Mouse (Mus musculus): Measurements from ENCODE around the gene Rpl3. TPM values are rescaled to one million over a fixed set of nuclear protein-coding genes. Genes with fewer than 3 reads are reported as not detected.
A peak's percentile ranks its signal among the peaks of the same experiment; 100 is the strongest.

Gene Rpl3
- polyA plus RNA-seq, 2 experiments = 765 to 774 TPM

GRCm38 (mm10) chr15:80072579-80073255 is 19.0 kb downstream of the Rpl3 start:
- no peak overlapping the region for H3K27ac ChIP-seq
- TF ChIP-seq CTCF (IDR thresholded peaks at IDR 0.05; ENCODE audit: low read depth) (no peak), EP300 (IDR thresholded peaks at IDR 0.05; ENCODE audit: low read depth) (no peak)

GRCm38 (mm10) chr15:80071951-80072437 is 19.7 kb downstream of the Rpl3 start:
- H3K27ac ChIP-seq = no peak overlapping the region
- H3K4me1 ChIP-seq (replicated peaks; ENCODE audit: control insufficient read depth in 2 of 2, insufficient read depth in 2 of 2, low read length in 1 of 2) = peaks cover 8 to 20% of the 10 kb centered on the region in 2 experiments
- WGBS (ENCODE audit: insufficient replicate concordance) = 15% methylated on average over 9 of the region's 9 CpGs
- no peak overlapping the region for H3K4me2 ChIP-seq (ENCODE audit: low read depth)
- H3K27me3 ChIP-seq (ENCODE audit: control insufficient read depth, insufficient read depth, low read length) = no peaks in the 10 kb centered on the region
- TF ChIP-seq CTCF (IDR thresholded peaks at IDR 0.05; ENCODE audit: low read depth) (no peak), EP300 (IDR thresholded peaks at IDR 0.05; ENCODE audit: low read depth) (no peak)
- ATAC-seq (ENCODE audit: insufficient read depth) (no peak), DNase-seq (ENCODE audit: low read depth in 3 of 3, low spot score in 3 of 3) (no peak)
- H3K4me3 ChIP-seq (ENCODE audit: insufficient read depth in 1 of 2, low read depth in 2 of 2, low read length in 2 of 2) = no peak overlapping the region
- no peaks in the 10 kb centered on the region for H3K9me3 ChIP-seq (ENCODE audit: control insufficient read depth, low read length)
- peaks cover 6% of the 10 kb centered on the region for H3K36me3 ChIP-seq (replicated peaks; ENCODE audit: control insufficient read depth, insufficient read depth, low read depth)
- no peak overlapping the region for H3K9ac ChIP-seq (replicated peaks)

More at GRCm38 (mm10) chr15:80072579-80073255, 19.0 kb downstream of the Rpl3 start:
- WGBS (ENCODE audit: insufficient replicate concordance) = 73% methylated on average over 7 of the region's 7 CpGs
- Histone ChIP-seq H3K9ac (replicated peaks) (no peak overlapping the region), H3K4me3 (ENCODE audit: insufficient read depth in 1 of 2, low read depth in 2 of 2, low read length in 2 of 2) (no peak overlapping the region), H3K4me2 (ENCODE audit: low read depth) (no peak overlapping the region), H3K4me1 (replicated peaks; ENCODE audit: control insufficient read depth in 2 of 2, insufficient read depth in 2 of 2, low read length in 1 of 2) (peaks cover 8 to 20% of the 10 kb centered on the region in 2 experiments), H3K36me3 (replicated peaks; ENCODE audit: control insufficient read depth, insufficient read depth, low read depth) (peaks cover 13% of the 10 kb centered on the region), H3K9me3 (ENCODE audit: control insufficient read depth, low read length) (no peaks in the 10 kb centered on the region), H3K27me3 (ENCODE audit: control insufficient read depth, insufficient read depth, low read length) (no peaks in the 10 kb centered on the region)
- DNase-seq (ENCODE audit: low read depth in 3 of 3, low spot score in 3 of 3) = no peak
- no peak for ATAC-seq (ENCODE audit: insufficient read depth)

GRCm38 (mm10) chr15:80070095-80070644 is 21.5 kb downstream of the Rpl3 start:
- no peak for ATAC-seq (ENCODE audit: insufficient read depth)
- Histone ChIP-seq H3K4me2 (ENCODE audit: low read depth) (no peak overlapping the region), H3K27ac (no peak overlapping the region), H3K9ac (replicated peaks) (no peak overlapping the region), H3K27me3 (ENCODE audit: control insufficient read depth, insufficient read depth, low read length) (no peaks in the 10 kb centered on the region), H3K4me1 (replicated peaks; ENCODE audit: control insufficient read depth in 2 of 2, insufficient read depth in 2 of 2, low read length in 1 of 2) (peaks cover 0 to 5% of the 10 kb centered on the region in 2 experiments; a peak in 2 of 4 replicates), H3K4me3 (ENCODE audit: insufficient read depth in 1 of 2, low read depth in 2 of 2, low read length in 2 of 2) (no peak overlapping the region), H3K36me3 (replicated peaks; ENCODE audit: control insufficient read depth, insufficient read depth, low read depth) (no peaks in the 10 kb centered on the region), H3K9me3 (ENCODE audit: control insufficient read depth, low read length) (no peaks in the 10 kb centered on the region)
- TF ChIP-seq EP300 (IDR thresholded peaks at IDR 0.05; ENCODE audit: low read depth) (no peak), CTCF (IDR thresholded peaks at IDR 0.05; ENCODE audit: low read depth) (no peak)
- no peak for DNase-seq (ENCODE audit: low read depth in 3 of 3, low spot score in 3 of 3)
- 61% methylated on average over 8 of the region's 8 CpGs for WGBS (ENCODE audit: insufficient replicate concordance)

- H3K9ac ChIP-seq (replicated peaks) = no peak overlapping the region
- H3K36me3 ChIP-seq (replicated peaks; ENCODE audit: control insufficient read depth, insufficient read depth, low read depth) = no peaks in the 10 kb centered on the region
- peaks cover 0 to 4% of the 10 kb centered on the region in 2 experiments; a peak in 1 of 4 replicates for H3K4me1 ChIP-seq (replicated peaks; ENCODE audit: control insufficient read depth in 2 of 2, insufficient read depth in 2 of 2, low read length in 1 of 2)
- ATAC-seq (ENCODE audit: insufficient read depth) (no peak), DNase-seq (ENCODE audit: low read depth in 3 of 3, low spot score in 3 of 3) (no peak)
- no peak overlapping the region for H3K4me2 ChIP-seq (ENCODE audit: low read depth)
- no peaks in the 10 kb centered on the region for H3K9me3 ChIP-seq (ENCODE audit: control insufficient read depth, low read length)
- TF ChIP-seq EP300 (IDR thresholded peaks at IDR 0.05; ENCODE audit: low read depth) (no peak), CTCF (IDR thresholded peaks at IDR 0.05; ENCODE audit: low read depth) (no peak)
- 39% methylated on average over 4 of the region's 4 CpGs for WGBS (ENCODE audit: insufficient replicate concordance)
- H3K27me3 ChIP-seq (ENCODE audit: control insufficient read depth, insufficient read depth, low read length) = no peaks in the 10 kb centered on the region
- no peak overlapping the region for H3K4me3 ChIP-seq (ENCODE audit: insufficient read depth in 1 of 2, low read depth in 2 of 2, low read length in 2 of 2)
- H3K27ac ChIP-seq = no peak overlapping the region
Measured at GRCm38 (mm10) chr15:80069171-80069570, 22.5 kb downstream of the Rpl3 start.

GRCm38 (mm10) chr15:80066538-80066937 is 25.1 kb downstream of the Rpl3 start:
- Histone ChIP-seq H3K36me3 (replicated peaks; ENCODE audit: control insufficient read depth, insufficient read depth, low read depth) (no peaks in the 10 kb centered on the region), H3K9me3 (ENCODE audit: control insufficient read depth, low read length) (no peaks in the 10 kb centered on the region), H3K4me1 (replicated peaks; ENCODE audit: control insufficient read depth in 2 of 2, insufficient read depth in 2 of 2, low read length in 1 of 2) (no peaks in the 10 kb centered on the region), H3K4me2 (ENCODE audit: low read depth) (no peak overlapping the region), H3K27me3 (ENCODE audit: control insufficient read depth, insufficient read depth, low read length) (no peaks in the 10 kb centered on the region), H3K4me3 (ENCODE audit: insufficient read depth in 1 of 2, low read depth in 2 of 2, low read length in 2 of 2) (no peak overlapping the region), H3K27ac (no peak overlapping the region), H3K9ac (replicated peaks) (no peak overlapping the region)
- no peak for ATAC-seq (ENCODE audit: insufficient read depth)
- DNase-seq (ENCODE audit: low read depth in 3 of 3, low spot score in 3 of 3) = no peak
- 48% methylated on average over 3 of the region's 3 CpGs for WGBS (ENCODE audit: insufficient replicate concordance)
- TF ChIP-seq CTCF (IDR thresholded peaks at IDR 0.05; ENCODE audit: low read depth) (peak; percentile 73), EP300 (IDR thresholded peaks at IDR 0.05; ENCODE audit: low read depth) (no peak)
